Mouse (Mus musculus): ENCODE measurements around the gene Tmem215. TPM values are rescaled to one million over a fixed set of nuclear protein-coding genes. Genes with fewer than 3 reads are reported as not detected.

Gene Tmem215
- polyA plus RNA-seq, 1 experiment from 2014 or later = 1.0 TPM

GRCm38 (mm10) chr4:40496828-40497227 is 24.8 kb downstream of the Tmem215 start:
- Histone ChIP-seq H3K27ac (ENCODE audit: poor library complexity, severe bottlenecking) (no peak overlapping the region), H3K4me2 (no peak overlapping the region), H3K36me3 (no peaks in the 10 kb centered on the region), H3K27me3 (replicated peaks) (no peaks in the 10 kb centered on the region), H3K9ac (no peak overlapping the region), H3K4me3 (no peak overlapping the region), H3K9me3 (replicated peaks) (no peaks in the 10 kb centered on the region), H3K4me1 (replicated peaks) (no peaks in the 10 kb centered on the region)
- 86% methylated on average over 5 of the region's 5 CpGs for WGBS
- ATAC-seq (ENCODE audit: insufficient number of reproducible peaks, low FRiP score) = no peak

DNA sequence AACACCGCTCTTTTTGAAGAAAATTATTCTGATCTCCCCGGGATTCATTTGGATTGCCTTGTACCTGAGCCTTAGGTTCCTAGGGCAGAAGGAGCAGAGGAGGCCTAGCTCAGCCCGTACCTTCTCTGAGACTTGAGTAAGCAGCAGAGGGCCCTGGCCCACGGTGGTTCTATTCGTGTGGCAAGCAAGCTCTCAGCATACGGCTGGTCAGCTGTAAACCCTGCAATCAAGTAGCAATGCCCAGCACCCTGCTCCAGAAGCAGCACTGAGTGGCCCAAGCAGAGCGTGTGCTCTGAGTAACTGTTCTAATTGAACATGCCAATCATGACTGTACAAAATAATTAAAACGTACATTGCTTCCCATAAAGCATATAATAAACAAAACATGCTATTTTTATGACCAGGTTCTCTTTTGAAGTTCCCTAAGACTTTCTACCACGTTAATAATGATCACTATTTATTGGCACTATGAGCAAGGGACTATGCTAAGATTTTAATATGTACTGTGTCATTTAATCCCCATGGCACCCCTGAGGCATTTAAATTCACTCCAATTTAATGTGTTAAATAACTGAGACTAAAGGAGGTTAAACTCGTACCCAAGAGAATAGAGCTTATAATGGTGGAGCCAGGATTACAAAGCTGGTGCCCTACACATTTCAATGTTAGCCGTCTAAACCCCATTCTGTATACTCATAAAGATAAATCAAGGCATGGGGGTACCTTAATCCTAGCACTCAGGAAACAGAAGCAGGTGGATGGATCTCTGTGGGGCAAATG is 28.0 kb downstream of the Tmem215 start:
- H3K36me3 ChIP-seq = no peaks in the 10 kb centered on the region
- no peaks in the 10 kb centered on the region for H3K27me3 ChIP-seq (replicated peaks)
- H3K4me2 ChIP-seq = no peak overlapping the region
- no peak overlapping the region for H3K27ac ChIP-seq (ENCODE audit: poor library complexity, severe bottlenecking)
- ATAC-seq (ENCODE audit: insufficient number of reproducible peaks, low FRiP score) = no peak
- WGBS = 81% methylated on average over 11 of the region's 11 CpGs
- no peak overlapping the region for H3K4me3 ChIP-seq
- no peak overlapping the region for H3K9ac ChIP-seq
- no peaks in the 10 kb centered on the region for H3K9me3 ChIP-seq (replicated peaks)
- no peaks in the 10 kb centered on the region for H3K4me1 ChIP-seq (replicated peaks)

DNA sequence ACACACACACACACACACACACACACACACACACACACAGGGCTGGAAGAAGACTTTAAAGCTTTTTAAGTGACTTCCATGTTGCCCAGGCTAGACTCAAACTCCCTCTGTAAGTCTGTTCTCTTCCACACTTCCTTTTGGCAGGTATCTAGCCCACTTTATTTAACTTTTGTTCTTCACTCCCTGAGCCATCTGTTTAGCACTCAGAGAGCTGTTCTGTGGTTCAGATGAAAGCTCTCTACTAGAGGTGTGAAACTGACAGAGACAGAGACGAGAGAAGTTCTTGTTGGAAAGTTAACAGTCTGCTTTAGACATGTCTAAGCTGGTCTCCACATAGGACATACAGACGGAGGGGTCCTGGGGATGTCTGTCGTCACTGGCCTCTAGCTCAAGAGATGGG is 30.5 kb downstream of the Tmem215 start:
- ATAC-seq (ENCODE audit: insufficient number of reproducible peaks, low FRiP score) = no peak
- H3K4me2 ChIP-seq = no peak overlapping the region
- WGBS = 57% methylated on average over 3 of the region's 3 CpGs

GRCm38 (mm10) chr4:40509534-40509933 is 37.6 kb downstream of the Tmem215 start:
- H3K4me2 ChIP-seq = no peak overlapping the region
- 79% methylated on average over 16 of the region's 16 CpGs for WGBS
- no peak overlapping the region for H3K4me3 ChIP-seq
- H3K9ac ChIP-seq = no peak overlapping the region
- H3K4me1 ChIP-seq (replicated peaks) = no peaks in the 10 kb centered on the region
- H3K27ac ChIP-seq (ENCODE audit: poor library complexity, severe bottlenecking) = no peak overlapping the region
- no peaks in the 10 kb centered on the region for H3K36me3 ChIP-seq
- H3K27me3 ChIP-seq (replicated peaks) = no peaks in the 10 kb centered on the region
- ATAC-seq (ENCODE audit: insufficient number of reproducible peaks, low FRiP score) = no peak
- no peaks in the 10 kb centered on the region for H3K9me3 ChIP-seq (replicated peaks)

More for the DNA sequence above, 30.5 kb downstream of the Tmem215 start:
- H3K9me3 ChIP-seq (replicated peaks) = no peaks in the 10 kb centered on the region
- H3K27ac ChIP-seq (ENCODE audit: poor library complexity, severe bottlenecking) = no peak overlapping the region
- H3K9ac ChIP-seq = no peak overlapping the region
- no peak overlapping the region for H3K4me3 ChIP-seq
- H3K4me1 ChIP-seq (replicated peaks) = no peaks in the 10 kb centered on the region
- no peaks in the 10 kb centered on the region for H3K27me3 ChIP-seq (replicated peaks)
- H3K36me3 ChIP-seq = no peaks in the 10 kb centered on the region

- Histone ChIP-seq H3K9me3 (replicated peaks) (no peaks in the 10 kb centered on the region), H3K27ac (ENCODE audit: poor library complexity, severe bottlenecking) (no peak overlapping the region), H3K4me1 (replicated peaks) (no peaks in the 10 kb centered on the region), H3K4me3 (no peak overlapping the region), H3K27me3 (replicated peaks) (no peaks in the 10 kb centered on the region), H3K4me2 (no peak overlapping the region), H3K9ac (no peak overlapping the region), H3K36me3 (no peaks in the 10 kb centered on the region)
- ATAC-seq (ENCODE audit: insufficient number of reproducible peaks, low FRiP score) = no peak
- WGBS = 81% methylated on average over 2 of the region's 2 CpGs
These were observed 41.3 kb downstream of the Tmem215 start for GRCm38 (mm10) chr4:40513235-40513634.

- no peaks in the 10 kb centered on the region for H3K27me3 ChIP-seq (replicated peaks)
- no peak overlapping the region for H3K4me3 ChIP-seq
- ATAC-seq (ENCODE audit: insufficient number of reproducible peaks, low FRiP score) = no peak
- no peak overlapping the region for H3K4me2 ChIP-seq
- H3K9ac ChIP-seq = no peak overlapping the region
- H3K36me3 ChIP-seq = no peaks in the 10 kb centered on the region
- 89% methylated on average over 14 of the region's 14 CpGs for WGBS
- H3K4me1 ChIP-seq (replicated peaks) = no peaks in the 10 kb centered on the region
- peaks cover 11% of the 10 kb centered on the region for H3K9me3 ChIP-seq (replicated peaks)
- no peak overlapping the region for H3K27ac ChIP-seq (ENCODE audit: poor library complexity, severe bottlenecking)
These were observed 46.8 kb downstream of the Tmem215 start for GRCm38 (mm10) chr4:40518545-40519324.

Other genes starting within 250 kb of the Tmem215 start
- 8.1 and 8.7 TPM in 2 replicates for gene Ddx58, start 232.4 kb upstream of the Tmem215 start, polyA plus RNA-seq (2016; fragmentation: Nextera tagmentation; extraction: Ambion mirVana)
- 28.4 and 34.7 TPM in 2 replicates for gene Smim27, start 202.6 kb upstream of the Tmem215 start, polyA plus RNA-seq (2016; fragmentation: Nextera tagmentation; extraction: Ambion mirVana)
- gene Topors, start 202.3 kb upstream of the Tmem215 start, polyA plus RNA-seq (2016; fragmentation: Nextera tagmentation; extraction: Ambion mirVana) = 35.3 and 36.3 TPM in 2 replicates
- gene Ndufb6, start 192.8 kb upstream of the Tmem215 start, polyA plus RNA-seq (2016; fragmentation: Nextera tagmentation; extraction: Ambion mirVana) = 457 and 461 TPM in 2 replicates
- gene Aptx, start 231.0 kb downstream of the Tmem215 start, polyA plus RNA-seq (2016; fragmentation: Nextera tagmentation; extraction: Ambion mirVana) = 28.9 and 29.3 TPM in 2 replicates
- gene Dnaja1, start 250.0 kb downstream of the Tmem215 start, polyA plus RNA-seq (2016; fragmentation: Nextera tagmentation; extraction: Ambion mirVana) = 303 and 308 TPM in 2 replicates

All from heart, embryonic 12.5 days (tissue).